Mouse (Mus musculus) liver, postnatal 0 days (tissue): ENCODE data around the gene Gata1.

ENCODE experiments used
- CTCF ChIP-seq: sonication (generic); IDR thresholded peaks from 2 replicates; pipeline ENCODE4 v1.5.1; 2016; ENCODE audit warnings: antibody characterized with exemption, low read depth
- EP300 ChIP-seq: IDR thresholded peaks from 2 replicates; pipeline ENCODE4 v1.6.1; 2016; ENCODE audit warnings: antibody characterized with exemption, low read depth, mild to moderate bottlenecking

GRCm38 (mm10) chrX:8013569-8014314, 35.9 kb upstream of the Gata1 start:
- TF ChIP-seq CTCF (no peak), EP300 (no peak)
